Mouse (Mus musculus) inflammation-experienced regulatory T-cells, adult 6 months (primary cell): ENCODE measurements around the gene Snx30. TPM values are rescaled to one million over a fixed set of nuclear protein-coding genes. Genes with fewer than 3 reads are reported as not detected.
A peak's percentile ranks its signal among the peaks of the same experiment; 100 is the strongest.

Source experiments
- ATAC-seq: one replicate; pipeline ENCODE4 v1.8.0; 2017
- polyA plus RNA-seq, 3 experiments: library from polyadenylated mRNA; unstranded; fragments of 100-300 nt; shearing (Covaris generic); gene quantifications; one replicate each; pipeline ENCODE4 v1.2.1; 2017

The Snx30 gene
- polyA plus RNA-seq, 3 experiments from 2014 or later: 2.6 to 3.6 (median 2.8) TPM

DNA sequence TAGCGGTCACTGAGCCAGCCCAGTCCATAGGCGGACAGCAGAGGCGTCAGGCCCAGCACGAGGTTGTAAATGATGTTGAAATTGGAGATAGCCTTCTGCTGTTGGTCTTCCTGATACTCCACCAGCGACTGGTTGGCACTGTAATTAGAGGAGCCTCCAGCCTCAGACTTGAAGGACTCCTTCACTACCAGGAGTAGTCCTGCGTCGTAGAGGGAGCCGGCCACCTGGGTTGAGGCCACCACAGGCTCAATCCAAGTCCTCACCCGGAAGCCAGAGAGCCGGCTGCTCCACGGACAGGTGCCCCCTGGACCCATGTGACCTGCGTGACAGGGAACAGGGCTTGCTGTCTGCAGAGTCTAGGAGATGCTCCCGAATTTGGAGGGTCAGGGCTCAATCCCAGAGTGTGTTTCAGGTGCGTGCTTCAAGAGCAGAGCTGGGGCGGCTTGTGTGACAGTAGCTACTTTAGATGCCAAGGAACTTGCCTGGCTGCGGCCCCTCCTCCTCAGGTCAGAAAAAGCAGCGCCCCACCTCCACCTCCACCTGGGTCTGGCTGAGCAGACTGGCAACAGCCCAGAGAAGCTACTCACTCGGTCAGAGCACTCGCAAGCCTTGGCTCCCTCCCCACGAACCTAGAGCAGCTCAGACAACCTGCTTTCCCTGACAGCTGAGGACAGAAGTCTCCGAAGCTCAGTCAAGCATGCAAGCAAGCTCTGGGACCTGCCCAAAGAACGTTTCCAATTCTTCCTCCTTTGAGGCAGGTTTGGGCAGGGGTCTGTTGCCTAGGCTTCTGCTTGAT is 109.2 kb downstream of the Snx30 start, which contains the start of gene Slc46a2:
Gene Slc46a2, minus strand, starts transcription at position 449 of the 796 bp plus-strand sequence.
- no peak for ATAC-seq

DNA sequence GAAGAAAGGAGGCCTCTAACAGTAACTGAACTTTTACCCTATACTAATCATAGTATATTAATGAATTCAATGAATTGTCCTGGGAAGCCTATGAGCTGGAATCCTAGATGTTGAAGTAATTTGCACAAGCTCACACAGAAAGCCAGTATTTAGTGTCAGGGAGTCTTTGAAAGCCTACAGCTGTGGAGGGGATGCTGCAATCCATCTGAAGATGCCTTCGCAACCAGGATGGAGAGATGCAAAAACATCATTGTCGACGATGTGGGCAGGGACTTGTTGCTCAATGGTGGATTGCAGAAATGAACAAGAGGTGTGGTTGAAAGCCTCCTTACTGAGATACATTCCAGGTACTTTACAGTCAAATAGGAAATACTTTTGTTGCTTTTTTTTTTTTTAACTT is 112.3 kb downstream of the Snx30 start:
- ATAC-seq: no peak

DNA sequence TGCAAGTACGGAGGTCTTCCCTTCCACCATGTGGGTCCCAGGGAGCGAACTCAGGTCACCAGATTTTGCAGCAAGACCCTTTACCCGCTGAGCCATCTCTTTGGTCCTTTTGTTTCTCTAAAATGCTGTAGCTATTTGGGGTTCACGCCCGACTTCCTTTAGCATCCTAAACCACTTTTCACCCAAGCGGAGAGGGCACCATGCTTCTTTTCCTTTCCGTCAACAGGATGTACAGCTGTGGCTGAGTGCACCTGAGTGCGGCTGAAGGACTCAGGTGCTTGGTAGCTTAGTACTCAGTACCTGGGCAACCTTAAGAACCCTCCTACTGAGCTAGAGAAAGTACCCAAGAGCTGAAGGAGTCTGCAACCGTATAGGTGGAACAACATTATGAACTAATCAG is 119.4 kb downstream of the Snx30 start:
- no peak for ATAC-seq

- ATAC-seq: no peak
Measured at GRCm38 (mm10) chr4:59927666-59928065, 122.0 kb downstream of the Snx30 start.

GRCm38 (mm10) chr4:59928347-59928746 is 122.7 kb downstream of the Snx30 start:
- peak; percentile 77 for ATAC-seq

DNA sequence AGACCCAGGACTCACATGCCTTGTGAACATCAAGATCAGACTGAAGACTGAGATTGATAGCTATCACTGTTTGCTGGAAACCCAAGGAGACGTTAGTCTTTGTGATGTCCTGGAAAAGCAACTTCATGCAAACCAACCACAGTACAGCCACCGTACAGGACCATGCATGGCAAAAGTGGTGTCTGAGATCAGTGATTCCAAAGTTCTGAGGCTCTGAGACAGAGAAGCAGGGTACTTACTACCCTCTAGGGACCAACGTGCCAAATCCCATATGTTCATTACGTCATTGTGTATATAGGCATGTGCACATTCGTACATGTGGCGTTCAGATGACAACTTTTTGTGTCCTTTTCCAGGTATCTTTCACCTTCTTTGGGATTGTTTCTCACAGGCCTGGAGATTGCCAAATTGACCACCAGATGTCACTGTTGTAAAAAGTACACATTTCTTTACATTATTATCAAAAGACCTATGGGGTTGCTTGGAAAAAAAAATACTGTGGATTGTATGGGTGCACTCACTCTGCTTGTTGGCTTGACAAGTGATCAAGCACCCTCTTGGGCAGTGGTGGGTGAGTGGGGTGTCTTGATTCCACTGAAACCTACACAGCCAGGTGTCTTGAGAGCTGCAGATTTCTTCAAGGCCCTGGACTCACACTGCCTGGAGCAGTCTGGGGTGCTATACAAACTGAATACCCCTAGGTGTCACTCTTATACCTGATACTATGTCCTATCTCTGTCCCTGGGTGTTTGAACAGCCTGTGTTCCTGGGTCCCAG is 127.1 kb downstream of the Snx30 start:
- ATAC-seq: peak; percentile 46

- ATAC-seq: no peak
Measured at GRCm38 (mm10) chr4:59937543-59937942, 131.9 kb downstream of the Snx30 start.

Other genes starting within 250 kb of the Snx30 start
- 10 to 100 TPM; 34.5 to 47.5 (median 41.4) TPM for gene Hsdl2, start 224.3 kb upstream of the Snx30 start, polyA plus RNA-seq
- 10 to 100 TPM in 1 of 3 experiments, 1 to 10 TPM in 2; 7.0 to 25.5 (median 10.0) TPM for gene E130308A19Rik, start 179.6 kb upstream of the Snx30 start, polyA plus RNA-seq
- 10 to 100 TPM; 48.4 to 49.9 (median 49.5) TPM for gene Inip, start 4.3 kb upstream of the Snx30 start, polyA plus RNA-seq
- under 1 TPM; 0.19 to 0.33 (median 0.20) TPM for gene Slc46a2, start 109.2 kb downstream of the Snx30 start, polyA plus RNA-seq
- gene Mup4, start 154.9 kb downstream of the Snx30 start, polyA plus RNA-seq: not detected
- not detected for gene Mup6, start 158.5 kb downstream of the Snx30 start, polyA plus RNA-seq